Mouse (Mus musculus): ENCODE results near the gene Cd300lg.

Gene Cd300lg

GRCm38 (mm10) chr11:102025991-102026660 is 15.2 kb upstream of the Cd300lg start:
- DNase-seq = peak; percentile 59

GRCm38 (mm10) chr11:102026694-102027360 is 14.5 kb upstream of the Cd300lg start:
- DNase-seq = peak; percentile 84

DNA sequence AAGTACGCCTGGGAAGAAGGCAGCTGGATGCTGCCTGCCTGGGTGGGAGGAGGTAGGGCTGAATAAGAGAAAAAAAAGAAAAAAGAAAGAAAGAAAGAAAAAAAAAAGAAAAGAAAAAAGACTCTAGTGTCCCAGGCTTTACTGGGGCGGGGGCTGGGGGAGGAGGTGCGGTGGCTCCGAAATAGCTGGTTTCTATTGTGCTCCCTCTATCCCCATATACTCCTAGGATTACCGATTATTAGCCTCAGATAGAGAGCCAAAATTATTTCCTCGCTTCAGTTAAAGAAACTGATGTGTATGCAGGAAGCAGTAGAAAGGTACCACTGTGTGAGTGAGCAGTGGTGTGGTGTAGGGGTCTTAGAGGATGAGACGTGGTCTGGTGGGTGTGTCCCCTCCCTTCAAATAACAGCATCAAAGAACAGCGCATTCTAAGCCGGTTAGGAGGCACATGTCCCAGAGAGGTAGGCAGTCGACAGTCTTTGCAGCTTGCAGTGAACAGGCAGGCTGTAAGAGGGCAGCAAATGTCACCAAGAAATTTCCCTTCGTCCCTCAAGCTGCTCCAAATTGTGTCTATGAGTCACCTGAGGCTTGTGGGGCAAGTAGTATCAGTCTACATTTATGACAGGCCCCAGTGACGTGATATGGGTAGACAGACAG is 13.8 kb upstream of the Cd300lg start:
- peak; percentile 57 for DNase-seq

GRCm38 (mm10) chr11:102028087-102028816 is 13.1 kb upstream of the Cd300lg start, which contains the start of gene Mpp3:
Gene Mpp3, minus strand, starts transcription at chr11:102028461.
- DNase-seq = peak; percentile 38

GRCm38 (mm10) chr11:102029304-102029703 is 12.0 kb upstream of the Cd300lg start:
- peak; percentile 24 for DNase-seq

GRCm38 (mm10) chr11:102029966-102030365 is 11.3 kb upstream of the Cd300lg start:
- DNase-seq = no peak

GRCm38 (mm10) chr11:102031149-102031548 is 10.2 kb upstream of the Cd300lg start:
- peak; percentile 99 for DNase-seq

DNA sequence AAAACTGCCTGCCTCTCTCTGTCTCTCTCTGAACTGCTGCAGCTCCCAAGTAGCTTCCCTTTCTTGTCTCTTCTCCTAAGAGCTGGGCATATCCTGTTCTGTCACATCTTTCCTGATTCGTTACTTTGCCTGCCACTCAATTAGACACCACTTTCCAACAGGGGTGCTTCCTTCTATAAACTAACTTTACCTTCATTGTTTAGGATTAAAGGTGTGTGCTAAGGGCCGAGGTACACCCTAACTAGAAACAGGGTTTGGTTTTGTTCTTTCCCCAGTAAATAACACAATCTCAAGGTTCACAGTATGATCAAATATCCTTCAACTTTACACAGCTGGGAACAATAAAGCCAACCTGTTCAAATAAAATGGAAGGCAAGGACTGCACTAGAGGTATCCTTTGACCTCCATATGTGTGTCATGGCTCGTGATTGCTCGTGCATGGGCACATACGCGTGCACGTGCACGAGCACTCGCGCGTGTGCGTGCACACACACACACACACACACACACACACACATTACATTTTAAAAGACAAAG is 8.2 kb upstream of the Cd300lg start:
- DNase-seq = no peak

DNA sequence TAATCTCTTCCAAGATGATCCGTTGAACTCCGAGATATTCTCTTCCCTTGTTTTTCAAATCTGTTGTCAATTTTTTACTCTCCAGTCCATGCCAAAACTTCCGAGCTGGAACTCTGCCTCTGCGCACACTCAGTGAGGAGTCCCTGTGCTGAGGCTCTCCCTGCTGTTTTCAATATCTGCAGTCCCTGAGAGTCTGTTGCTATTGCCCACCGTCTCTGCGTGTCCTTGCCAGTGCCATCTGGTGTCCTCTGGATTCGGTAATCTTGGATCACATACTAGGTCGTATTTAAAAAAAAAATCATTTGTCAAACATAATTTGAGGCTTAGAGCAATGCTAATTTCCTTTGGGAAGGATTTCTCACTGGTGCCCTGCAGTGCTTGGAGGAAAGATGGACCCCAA is 6.4 kb upstream of the Cd300lg start:
- DNase-seq = peak; percentile 86

- no peak for DNase-seq
Observed at GRCm38 (mm10) chr11:102035456-102035960, 5.8 kb upstream of the Cd300lg start.

GRCm38 (mm10) chr11:102036336-102036735 is 5.0 kb upstream of the Cd300lg start:
- DNase-seq = no peak

DNA sequence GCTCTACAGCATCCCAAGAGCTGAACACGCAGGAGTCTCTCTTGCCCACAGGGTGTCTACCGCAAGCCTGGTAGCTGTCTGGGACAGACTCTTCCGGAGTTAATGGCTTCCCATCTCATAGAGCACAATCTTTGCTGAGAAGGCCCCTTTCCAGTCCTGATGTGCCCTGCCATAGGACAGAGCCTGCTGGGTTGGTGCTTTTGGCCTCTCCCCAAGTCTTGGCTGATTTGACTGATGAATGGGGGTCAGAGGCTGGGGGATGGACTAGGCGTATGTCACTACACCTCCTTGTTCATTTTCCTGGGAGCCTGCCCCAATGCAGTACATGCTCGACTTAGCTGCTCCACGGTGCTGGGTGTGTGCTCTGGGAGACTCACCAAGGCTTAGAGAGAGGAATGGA is 3.5 kb upstream of the Cd300lg start:
- DNase-seq = peak; percentile 40

- no peak for DNase-seq
Observed at GRCm38 (mm10) chr11:102039487-102040137, 1.7 kb upstream of the Cd300lg start.

DNA sequence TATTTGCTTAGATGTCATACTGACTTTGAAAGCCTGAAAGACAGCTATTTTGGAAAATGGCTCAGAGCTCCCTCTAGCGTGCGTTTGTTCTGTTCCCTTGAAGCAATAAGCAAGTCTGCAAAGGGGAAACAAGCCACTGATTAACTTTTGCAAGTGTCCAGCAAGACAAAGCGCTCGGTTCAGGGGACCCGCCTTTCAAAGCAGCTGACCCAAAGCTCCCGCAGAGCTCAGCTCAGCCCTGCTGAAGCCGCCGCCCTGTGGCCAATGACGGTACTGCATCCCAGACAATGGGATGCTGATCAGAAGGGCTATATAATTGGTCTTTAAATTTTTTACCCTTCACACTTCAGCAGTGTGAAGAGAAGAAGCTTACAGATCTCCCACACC is 1.2 kb upstream of the Cd300lg start:
- peak; percentile 90 for DNase-seq

DNA sequence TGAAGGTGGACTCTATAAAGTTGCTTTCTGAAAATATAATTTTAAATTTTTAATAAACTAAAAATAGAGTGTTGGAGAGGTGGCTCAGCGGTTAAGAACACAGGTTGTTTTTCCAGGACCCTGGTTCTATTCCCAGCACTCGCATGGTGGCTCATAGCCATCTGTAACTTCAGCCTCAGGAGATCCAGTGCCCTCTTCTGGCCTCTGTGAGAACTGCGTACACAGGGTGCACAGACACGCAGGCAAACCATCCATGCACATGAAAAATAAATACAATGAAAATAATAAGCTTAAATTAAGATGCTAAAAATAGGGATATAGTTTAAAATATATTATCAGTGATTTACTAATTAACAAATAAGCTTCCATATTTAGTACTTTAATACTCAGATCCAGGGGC is 663 bp upstream of the Cd300lg start:
- DNase-seq = no peak

DNA sequence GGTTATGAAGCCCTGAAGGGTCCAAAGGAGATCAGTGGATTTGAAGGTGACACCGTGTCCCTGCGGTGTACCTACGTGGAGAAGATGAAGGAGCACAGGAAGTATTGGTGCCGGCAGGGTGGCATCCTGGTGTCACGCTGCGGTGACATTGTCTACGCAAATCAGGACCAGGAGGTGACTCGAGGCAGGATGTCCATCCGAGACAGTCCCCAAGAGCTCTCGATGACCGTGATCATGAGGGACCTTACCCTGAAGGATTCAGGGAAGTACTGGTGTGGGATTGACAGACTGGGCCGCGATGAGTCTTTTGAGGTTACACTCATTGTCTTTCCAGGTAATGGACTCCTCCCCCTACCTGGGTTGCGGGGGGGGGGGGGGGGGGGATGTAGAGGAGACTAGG is 1.7 kb downstream of the Cd300lg start:
- no peak for DNase-seq

DNA sequence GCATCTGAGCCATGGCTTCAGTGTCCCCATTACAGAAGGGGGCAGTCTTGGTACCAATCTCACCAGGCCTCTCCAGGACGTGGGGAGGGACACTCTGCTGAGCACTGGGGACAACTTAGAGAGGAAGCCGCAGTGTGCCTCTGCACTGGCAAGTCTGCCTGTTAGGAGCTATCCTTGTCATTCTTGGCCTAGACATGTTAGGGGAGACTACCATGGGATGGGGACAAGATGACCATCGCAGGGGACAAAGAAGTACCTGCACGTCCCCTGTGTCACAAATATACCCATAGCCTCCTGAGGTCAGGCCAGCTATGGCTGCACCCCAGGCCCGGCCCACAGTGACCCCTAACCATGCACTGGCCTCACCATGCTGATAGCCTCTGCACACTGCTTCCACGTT is 2.1 kb downstream of the Cd300lg start:
- no peak for DNase-seq

DNA sequence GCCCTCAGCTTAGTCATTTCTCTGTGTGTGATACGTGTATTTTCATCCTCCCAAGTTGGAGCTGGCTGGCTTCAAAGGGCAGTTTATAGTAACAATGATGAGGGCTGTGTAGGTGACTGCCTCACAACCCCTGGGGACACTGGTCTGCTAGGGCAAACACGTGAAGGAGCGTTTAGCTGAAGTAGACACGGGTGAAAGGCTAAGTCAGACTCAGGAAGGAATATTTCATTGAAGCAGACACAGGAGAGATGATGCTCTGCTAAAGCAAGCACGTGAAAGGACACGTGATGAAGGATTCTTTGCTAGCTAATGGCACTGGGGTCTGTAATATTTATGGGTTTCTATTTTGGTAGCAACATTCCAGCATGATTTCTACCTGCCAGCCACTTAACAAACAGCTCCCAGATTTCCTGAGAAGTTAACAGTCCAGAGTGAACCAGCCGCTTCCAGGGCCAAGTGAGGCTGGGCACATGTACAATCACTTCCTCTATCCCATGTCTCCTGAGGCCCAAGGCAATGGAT is 3.4 kb downstream of the Cd300lg start:
- no peak for DNase-seq

DNA sequence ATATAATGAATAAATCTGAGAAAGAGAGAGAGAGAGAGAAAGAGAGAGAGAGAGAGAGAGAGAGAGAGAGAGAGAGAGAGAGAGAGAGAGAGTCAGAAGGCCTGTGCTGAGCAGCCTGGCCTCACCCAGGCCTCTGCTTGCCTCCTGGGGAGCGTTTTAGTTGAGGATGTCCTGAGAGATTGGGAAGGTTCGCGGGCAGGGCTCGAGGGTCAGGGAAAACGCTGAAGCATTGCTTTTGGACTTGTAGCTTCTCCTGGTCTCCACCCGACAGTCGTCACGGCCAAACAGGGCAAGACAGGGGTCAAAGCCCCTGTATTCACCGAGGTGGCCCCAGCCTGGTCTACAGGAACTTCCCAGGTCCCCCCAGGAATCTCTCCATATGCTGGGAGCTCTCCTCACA is 5.3 kb downstream of the Cd300lg start:
- no peak for DNase-seq

- DNase-seq = no peak
Observed at GRCm38 (mm10) chr11:102049875-102050482, 8.7 kb downstream of the Cd300lg start.

GRCm38 (mm10) chr11:102051541-102051940 is 10.2 kb downstream of the Cd300lg start:
- no peak for DNase-seq

DNA sequence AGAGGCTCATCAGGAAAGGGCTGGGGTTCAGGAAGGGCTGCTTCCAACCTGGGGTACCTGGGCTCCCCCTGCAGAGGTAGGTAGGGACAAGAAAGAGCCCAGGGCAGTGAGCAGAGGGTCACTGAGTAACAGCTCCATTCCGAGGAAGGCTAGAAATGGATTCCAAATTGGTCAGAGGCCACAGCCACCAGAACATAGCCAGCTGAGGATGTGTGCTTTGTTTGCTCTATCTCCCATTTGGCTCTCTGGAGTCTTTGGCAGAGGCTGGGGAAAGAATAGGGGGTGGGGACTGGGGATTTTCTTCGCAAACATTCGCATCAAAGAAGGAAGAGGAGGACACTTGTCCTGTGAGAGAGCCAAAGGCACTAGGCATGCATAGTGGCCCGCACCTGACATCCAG is 10.6 kb downstream of the Cd300lg start:
- DNase-seq = no peak

All from cerebellum, adult 8-10 months (tissue).